Mouse (Mus musculus) layer of hippocampus, adult 8-10 months (tissue): ENCODE measurements at regions not wholly inside any gene's neighbourhood (a gene's known extent, or its start where the extent isn't known, plus 50 kb on each side); places are given as distances from the start of the nearest gene placed in this dataset.

Experiments used
- DNase-seq, 2 experiments: peaks; one replicate each; pipeline ENCODE4 v3.0.0; 2022; ENCODE audit warnings: low spot score in 2 of 2

DNA sequence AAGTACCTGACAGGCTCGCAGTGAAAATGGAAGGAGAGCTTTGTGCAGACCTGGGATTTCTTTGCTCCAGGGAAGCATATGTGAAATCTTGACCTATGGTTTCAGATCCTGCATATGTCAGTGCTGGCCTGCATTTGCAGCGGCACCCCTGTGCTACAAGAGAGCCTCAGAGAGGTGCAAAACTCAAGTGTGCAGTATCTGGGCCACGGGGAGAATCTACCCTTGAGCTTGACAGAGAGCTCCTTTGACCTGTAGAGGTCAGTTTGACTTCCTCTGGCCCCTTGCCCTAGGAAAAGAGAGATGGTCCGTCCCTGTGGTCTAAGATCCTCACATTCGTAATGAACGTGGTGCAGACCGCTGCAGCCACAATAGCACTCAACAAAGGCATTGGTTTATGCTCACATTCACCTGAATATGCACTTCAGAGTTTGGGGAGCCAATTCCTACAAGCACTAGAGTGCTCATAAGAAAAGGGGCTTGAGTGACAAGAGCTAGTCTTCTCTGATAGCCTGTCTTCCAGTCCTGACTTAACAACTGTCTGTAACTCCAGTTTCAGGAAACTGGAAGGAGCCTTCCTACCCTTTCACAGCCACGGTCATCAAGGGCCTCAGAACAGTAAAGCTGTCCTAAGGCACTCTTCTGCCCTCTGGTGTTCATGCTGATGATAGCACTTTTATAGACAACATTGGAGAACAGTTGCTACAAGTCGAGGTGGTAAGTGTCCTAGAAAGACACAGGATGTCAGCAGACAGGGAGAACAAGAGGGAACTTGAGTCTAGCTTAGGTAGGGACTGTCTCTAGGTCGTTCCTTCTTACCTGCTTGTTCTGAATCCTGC is 200.0 kb upstream of the Apob start:
- DNase-seq, result peak; percentile 47 to 60

DNA sequence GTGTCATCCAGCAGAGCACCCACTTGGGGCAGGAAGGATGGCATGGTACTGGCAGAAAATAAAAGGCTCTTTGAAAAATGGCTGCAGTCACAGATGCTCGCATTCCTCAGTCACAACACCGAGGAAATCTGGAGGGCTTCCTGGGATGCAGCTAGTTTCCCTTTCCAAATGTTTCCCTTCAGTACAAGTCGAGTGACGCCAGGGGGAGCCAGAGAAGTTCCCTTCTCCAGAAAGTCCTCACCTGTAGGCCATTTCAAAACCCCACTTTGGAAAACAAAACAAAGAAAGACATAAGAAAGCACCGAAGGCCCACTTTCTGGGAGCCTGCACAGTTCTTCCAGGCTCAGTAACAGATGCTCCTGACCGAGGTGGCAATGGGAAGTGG is 199.4 kb upstream of the Apob start:
- peak in 1 of 2 experiments; percentile 15 for DNase-seq

DNA sequence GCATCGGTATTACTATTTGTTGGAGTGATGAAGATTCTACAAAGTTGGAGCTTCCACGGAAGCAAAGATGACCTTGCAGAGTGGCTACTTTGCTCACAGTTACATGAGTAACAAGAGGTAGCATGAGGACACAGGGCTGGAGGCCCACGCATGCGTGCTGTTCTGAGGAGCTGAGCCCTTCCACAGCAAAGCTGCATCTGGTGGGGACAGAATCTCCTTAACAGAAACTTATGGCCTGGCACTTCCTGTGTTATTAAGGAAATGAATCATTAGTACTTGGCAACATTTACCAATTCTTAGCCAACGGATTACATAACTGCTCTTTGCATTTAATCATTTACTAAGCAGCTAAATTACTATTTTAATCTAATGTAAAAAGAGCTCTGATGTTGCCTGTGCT is 160.8 kb upstream of the Apob start:
- peak; percentile 64 to 68 for DNase-seq

- DNase-seq, result no peak
These were observed 157.3 kb upstream of the Apob start for GRCm38 (mm10) chr12:7820006-7820704.

GRCm38 (mm10) chr12:7820718-7821117 is 156.7 kb upstream of the Apob start:
- DNase-seq, result no peak

- DNase-seq, result no peak
These were observed 141.7 kb upstream of the Apob start for GRCm38 (mm10) chr12:7835731-7836130.

DNA sequence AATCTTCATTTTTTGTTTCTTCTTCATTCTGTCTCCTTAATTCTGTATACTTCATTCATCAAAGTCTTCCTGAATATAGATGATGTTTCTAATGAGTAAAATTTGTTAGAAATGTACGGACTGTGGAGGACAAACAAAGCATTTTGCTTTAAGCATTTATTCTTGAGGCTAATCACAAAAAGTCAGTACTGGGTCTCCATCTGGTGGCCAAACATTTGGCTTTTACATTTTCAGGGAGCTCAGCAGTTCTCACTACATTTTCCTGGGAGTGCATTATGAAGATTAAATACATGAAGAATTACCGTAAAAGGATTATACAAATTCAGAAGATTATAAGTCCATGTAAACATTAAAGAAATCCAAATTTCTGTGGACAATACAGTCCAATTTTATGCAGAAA is 123.6 kb upstream of the Apob start:
- DNase-seq, result peak in 1 of 2 experiments; percentile 7

DNA sequence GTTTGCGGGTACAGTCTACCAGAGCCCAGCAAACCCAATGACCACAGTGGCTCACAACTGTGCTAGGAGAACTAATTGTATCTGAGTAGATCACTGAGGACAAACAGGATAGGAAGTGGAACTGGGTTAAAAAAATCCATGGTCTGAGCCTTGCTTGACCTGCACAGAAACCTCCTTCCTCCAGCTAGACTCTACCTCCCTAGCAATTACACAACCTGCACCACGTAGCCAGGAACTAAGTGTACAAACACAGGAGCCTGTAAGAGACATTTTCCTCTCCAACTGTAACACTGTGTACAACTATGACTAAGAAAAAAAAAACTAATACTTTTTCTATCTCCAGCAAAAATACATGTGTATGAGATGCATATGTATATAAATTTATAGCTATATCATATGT is 121.8 kb upstream of the Apob start:
- DNase-seq, result no peak

DNA sequence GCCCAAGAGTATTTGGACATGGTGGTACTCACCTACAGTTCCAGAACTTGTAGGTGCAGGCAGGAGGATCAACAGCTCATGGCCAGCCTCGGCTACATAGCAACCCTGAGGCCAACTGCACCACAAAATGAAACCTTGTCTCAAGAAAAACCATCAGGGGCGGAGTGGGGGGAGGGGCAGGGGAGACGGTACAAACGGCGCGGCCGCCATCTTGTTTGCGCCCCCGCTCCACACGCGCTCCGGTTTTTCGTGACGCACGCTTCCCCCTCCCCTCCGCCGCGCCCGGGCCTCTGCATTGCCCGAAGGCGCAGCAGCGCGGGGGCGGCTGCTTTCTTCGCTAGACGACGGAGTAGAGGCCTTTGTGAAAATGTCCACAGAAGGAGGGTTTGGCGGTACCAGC is 117.9 kb upstream of the Apob start:
- no peak for DNase-seq

- DNase-seq, result no peak
These were observed 107.4 kb upstream of the Apob start for GRCm38 (mm10) chr12:7870004-7870403.

DNA sequence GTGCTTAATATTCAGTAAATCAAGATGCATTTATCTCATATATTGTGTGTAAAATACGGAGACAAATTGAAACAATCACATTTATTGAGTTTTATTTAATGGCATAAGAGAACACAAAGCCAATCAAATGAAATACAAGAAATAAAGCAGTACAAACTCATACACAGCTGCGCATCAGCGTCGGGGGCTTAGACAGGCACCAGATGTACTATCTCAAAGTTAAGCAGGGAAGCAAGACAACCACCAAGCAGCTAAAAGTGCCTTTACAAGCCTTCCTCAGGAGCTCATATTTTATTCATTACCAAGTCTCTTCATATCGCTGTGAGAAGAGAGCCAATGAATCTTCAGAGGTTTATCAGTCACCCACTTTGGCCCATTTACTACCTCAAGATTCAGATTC is 107.0 kb upstream of the Apob start:
- DNase-seq, result no peak

DNA sequence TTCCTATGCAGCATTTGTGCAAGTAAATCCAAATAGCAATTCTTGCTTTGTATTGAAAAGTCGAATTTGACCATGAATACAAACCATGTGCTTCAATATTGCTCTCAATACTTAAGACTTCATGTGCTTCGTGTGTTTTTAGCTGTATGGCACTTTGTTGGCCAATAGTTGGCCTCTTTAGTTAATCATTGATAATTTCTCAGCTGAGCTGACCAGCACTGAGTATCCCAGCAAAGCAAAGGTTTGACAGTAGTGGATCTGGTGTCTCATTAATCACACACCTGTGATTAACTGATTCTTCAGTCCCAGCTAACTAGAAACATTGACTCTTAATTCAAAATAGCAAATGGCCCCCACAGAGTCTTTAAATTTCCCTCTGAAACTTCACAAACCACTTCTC is 102.0 kb upstream of the Apob start:
- no peak for DNase-seq

- DNase-seq, result no peak
These were observed 101.0 kb upstream of the Apob start for GRCm38 (mm10) chr12:7876302-7877063.

DNA sequence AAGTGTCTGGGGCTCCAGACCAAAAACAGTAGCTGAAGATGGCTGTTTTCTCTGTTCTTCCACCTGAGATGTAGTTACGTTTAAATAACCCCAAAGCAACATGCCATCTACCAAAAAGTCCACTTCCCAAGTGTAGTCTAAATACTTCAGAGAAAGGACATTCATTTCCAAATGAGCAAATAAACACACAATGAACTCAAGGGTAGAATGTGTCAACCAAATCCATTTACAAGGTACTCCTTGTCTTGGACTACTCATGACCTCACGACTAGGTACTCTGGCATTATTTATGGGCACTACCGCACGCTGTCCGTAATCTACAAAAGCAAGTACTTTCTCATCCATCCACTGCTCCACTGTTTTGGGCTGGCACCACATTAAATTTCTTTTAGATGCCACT is 98.7 kb upstream of the Apob start:
- DNase-seq, result no peak

GRCm38 (mm10) chr12:7896156-7896555 is 81.3 kb upstream of the Apob start:
- no peak for DNase-seq

- no peak for DNase-seq
These were observed 72.1 kb upstream of the Apob start for GRCm38 (mm10) chr12:7905329-7905728.

DNA sequence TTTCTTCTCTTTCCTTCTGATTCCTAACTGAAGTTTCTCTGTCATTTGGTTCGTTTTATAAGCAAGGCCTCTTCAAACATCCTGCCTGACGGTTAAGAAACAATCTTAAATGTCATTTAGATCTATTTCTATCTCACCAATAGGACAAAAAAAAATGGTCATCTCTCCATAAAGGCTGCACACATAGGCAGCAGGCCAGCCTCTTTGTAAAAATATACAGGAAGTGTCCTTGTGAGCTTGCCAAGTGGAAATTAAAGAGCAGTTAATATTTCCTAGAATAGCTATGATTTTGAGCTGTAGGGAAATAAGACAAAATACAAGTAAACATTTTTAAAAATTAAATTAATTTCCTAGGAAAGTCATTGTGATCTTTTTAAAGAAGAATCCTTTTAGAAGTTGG is 70.6 kb upstream of the Apob start:
- no peak for DNase-seq

DNA sequence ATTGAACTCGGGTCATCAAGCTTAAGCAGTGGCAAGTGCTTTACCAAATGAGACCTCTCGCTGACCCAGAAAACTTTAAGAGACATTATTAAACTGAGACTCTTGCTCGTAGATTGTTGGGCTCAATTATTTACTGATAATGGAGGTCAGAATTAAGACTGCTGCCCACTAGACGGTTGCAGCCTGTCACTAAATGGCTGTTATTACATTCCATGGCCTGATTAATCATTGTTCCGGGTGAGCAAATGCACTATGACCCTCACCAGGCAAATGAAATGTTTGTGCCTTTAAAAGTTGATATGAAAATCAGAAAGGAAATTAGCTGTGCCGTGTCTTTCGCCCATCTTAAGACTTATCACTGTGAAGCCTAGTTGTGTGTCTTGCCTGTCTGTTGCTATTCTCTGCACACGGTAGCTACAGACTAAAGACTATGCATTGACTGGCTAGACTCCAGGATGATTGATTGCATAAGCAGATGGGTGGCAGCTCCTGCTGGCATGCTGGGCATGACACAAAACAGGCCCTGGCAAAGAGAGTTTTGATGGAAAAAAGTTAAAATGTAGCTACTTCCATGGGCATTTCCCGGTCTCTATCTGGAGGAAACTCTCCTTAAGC is 67.6 kb upstream of the Apob start:
- DNase-seq, result no peak

DNA sequence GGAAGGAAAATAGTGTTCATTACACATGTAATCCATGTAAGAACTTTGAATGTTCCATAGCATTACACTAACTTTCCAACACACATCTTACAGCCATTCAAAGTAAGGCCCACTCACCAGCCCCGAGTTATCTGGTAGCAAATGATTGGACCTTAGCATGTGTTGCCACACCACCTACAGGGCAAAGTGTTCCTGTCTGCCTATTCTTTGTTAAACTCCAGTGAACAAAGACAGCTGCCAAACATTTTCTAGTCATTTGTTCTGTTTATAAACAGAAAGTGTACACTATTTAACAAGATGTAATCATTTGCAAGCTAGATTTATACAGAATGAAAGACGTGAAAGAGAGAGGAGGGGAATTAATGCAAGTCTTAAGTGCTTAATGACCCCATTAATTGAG is 66.9 kb upstream of the Apob start:
- no peak for DNase-seq

DNA sequence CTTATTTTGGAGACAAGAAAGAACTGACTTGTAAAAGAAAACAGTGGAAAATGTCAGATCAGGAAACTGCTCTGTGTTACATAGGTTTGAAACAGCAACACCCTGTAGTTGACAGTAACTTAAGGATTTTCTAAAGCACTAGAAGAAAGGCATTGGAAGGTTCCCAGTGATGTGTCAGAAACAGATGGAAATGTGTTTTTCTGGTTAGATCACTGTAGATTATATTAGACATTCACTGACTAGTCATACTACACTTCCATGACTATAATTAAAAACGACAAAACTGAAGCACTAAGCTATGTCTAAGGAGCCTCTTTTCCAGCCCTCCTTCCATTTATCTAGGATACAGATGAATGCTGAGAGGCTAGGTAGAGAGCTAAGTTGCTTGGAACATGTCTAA is 59.1 kb upstream of the Apob start:
- no peak for DNase-seq

DNA sequence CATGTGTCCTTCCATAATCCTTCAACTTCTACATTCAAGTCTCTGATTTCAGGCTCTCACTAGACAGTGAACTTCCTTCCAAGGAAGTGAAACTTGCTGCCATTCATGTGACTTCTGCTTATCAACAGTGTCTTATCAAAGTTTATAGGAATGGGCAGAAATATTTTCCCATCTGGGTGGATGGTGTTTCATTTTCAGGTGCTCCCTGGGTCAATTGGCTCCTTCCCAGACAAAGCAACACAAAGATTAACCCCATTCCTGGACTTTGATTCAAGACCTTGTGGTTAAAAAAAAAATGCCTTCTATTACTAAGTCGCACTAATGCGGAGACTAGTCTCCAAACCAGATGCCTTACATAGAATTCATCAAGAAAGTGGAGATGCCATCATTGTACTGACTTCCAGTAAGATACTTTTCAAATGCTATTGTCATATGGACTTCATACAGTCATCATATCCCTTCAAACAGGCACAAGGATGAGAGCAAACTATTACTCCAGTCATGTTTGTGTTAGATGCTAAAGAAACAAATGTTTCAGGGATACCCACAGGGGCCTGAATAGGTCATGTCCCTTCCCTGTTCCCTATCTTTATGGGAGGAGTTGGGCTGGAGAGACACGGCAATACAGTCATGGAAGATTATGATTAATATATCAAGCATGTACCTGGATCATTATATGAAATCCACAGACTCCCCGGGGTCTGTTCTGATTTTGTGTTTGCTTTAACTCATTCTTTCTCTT is 58.3 kb upstream of the Apob start:
- DNase-seq, result no peak
